Mouse (Mus musculus) layer of hippocampus, adult 9-11 months (tissue): ENCODE results near the gene Cdr2l.

ENCODE experiments used
- DNase-seq: peaks from one replicate; pipeline ENCODE4 v3.0.0; 2022

Gene Cdr2l

GRCm38 (mm10) chr11:115408266-115408920, 26.7 kb downstream of the Cdr2l start:
- no peak for DNase-seq

- no peak for DNase-seq
Measured at GRCm38 (mm10) chr11:115409556-115409955, 27.8 kb downstream of the Cdr2l start.

- peak; percentile 97 for DNase-seq
Measured at GRCm38 (mm10) chr11:115419531-115420237, 38.0 kb downstream of the Cdr2l start, which contains the start of the genes Atp5h and Kctd2. Gene Atp5h (minus strand): TSS chr11:115419962. Gene Kctd2 (plus strand): TSS chr11:115420128.

GRCm38 (mm10) chr11:115420336-115421190, 38.8 kb downstream of the Cdr2l start:
- DNase-seq = peak; percentile 65

GRCm38 (mm10) chr11:115421328-115421727, 39.6 kb downstream of the Cdr2l start:
- no peak for DNase-seq

GRCm38 (mm10) chr11:115421972-115422371, 40.3 kb downstream of the Cdr2l start:
- DNase-seq = no peak

- DNase-seq = no peak
Measured at GRCm38 (mm10) chr11:115423091-115423490, 41.4 kb downstream of the Cdr2l start.

- no peak for DNase-seq
Measured at GRCm38 (mm10) chr11:115424666-115425065, 43.0 kb downstream of the Cdr2l start.

- no peak for DNase-seq
Measured at GRCm38 (mm10) chr11:115425671-115426070, 44.0 kb downstream of the Cdr2l start.

GRCm38 (mm10) chr11:115427482-115428331, 46.0 kb downstream of the Cdr2l start:
- DNase-seq = peak; percentile 76

- no peak for DNase-seq
Measured at GRCm38 (mm10) chr11:115429307-115429706, 47.6 kb downstream of the Cdr2l start.

- DNase-seq = no peak
Measured at GRCm38 (mm10) chr11:115430561-115430960, 48.8 kb downstream of the Cdr2l start.

GRCm38 (mm10) chr11:115432814-115433213, 51.1 kb downstream of the Cdr2l start:
- DNase-seq = no peak

GRCm38 (mm10) chr11:115433342-115433741, 51.6 kb downstream of the Cdr2l start:
- no peak for DNase-seq

- DNase-seq = no peak
Measured at GRCm38 (mm10) chr11:115435596-115436337, 54.1 kb downstream of the Cdr2l start.

GRCm38 (mm10) chr11:115437571-115438122, 55.9 kb downstream of the Cdr2l start:
- peak; percentile 52 for DNase-seq

GRCm38 (mm10) chr11:115439326-115439725, 57.6 kb downstream of the Cdr2l start:
- DNase-seq = no peak

GRCm38 (mm10) chr11:115439906-115440595, 58.3 kb downstream of the Cdr2l start, which contains the start of gene Trim80:
Gene Trim80 (plus strand): TSS chr11:115440545.
- no peak for DNase-seq

GRCm38 (mm10) chr11:115441417-115441816, 59.7 kb downstream of the Cdr2l start:
- DNase-seq = no peak
